Mouse (Mus musculus): ENCODE results near the gene Efhc1. TPM values are rescaled to one million over a fixed set of nuclear protein-coding genes. Genes with fewer than 3 reads are reported as not detected.
A peak's percentile ranks its signal among the peaks of the same experiment; 100 is the strongest.

Gene Efhc1
- 0.78 TPM in 1 of 2 replicates, not detected in the other for polyA plus RNA-seq (2012; ENCODE audit: insufficient read depth, low replicate concordance)

DNA sequence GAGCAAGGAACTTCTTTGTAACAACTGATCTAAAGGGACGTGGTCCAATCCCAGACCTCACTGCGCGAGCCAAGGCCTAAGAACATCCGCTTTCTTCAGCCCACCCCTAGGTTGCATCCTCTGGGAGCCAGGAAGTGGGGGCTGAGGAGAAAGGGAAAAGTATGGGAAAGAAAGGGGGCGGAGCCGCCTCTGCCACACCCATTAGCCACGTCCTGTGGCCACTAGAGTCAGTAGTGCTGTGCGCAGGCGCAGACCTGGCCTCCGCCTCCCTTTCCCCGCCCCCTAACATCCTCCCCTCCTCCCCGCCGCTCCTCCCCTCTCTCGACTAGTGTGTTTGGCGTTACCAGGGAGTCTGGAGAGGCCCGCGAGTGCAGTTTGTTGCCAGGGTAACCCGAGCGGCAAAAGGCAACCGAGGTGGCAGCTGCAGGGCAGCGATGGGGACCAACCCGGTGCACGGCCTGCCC lies at the start of gene Efhc1:
TSS of gene Efhc1 (plus strand) at position 327 of the 464 bp plus-strand sequence.
- Histone ChIP-seq H3K4me1 (peaks cover 16% of the 10 kb centered on the region), H3K27me3 (replicated peaks) (peaks cover 3% of the 10 kb centered on the region), H3K9me3 (peaks cover 2% of the 10 kb centered on the region; the same call in 1 of the 2 replicates), H3K4me3 (replicated peaks) (peak within 1 kb of the TSS; percentile 91), H3K36me3 (replicated peaks; ENCODE audit: low read length) (no peaks in the 10 kb centered on the region)
- TF ChIP-seq FLI1 (IDR thresholded peaks at IDR 0.05; ENCODE audit: low read length) (no peak), GATA1 (IDR thresholded peaks at IDR 0.05; ENCODE audit: borderline replicate concordance, low read length) (no peak)

DNA sequence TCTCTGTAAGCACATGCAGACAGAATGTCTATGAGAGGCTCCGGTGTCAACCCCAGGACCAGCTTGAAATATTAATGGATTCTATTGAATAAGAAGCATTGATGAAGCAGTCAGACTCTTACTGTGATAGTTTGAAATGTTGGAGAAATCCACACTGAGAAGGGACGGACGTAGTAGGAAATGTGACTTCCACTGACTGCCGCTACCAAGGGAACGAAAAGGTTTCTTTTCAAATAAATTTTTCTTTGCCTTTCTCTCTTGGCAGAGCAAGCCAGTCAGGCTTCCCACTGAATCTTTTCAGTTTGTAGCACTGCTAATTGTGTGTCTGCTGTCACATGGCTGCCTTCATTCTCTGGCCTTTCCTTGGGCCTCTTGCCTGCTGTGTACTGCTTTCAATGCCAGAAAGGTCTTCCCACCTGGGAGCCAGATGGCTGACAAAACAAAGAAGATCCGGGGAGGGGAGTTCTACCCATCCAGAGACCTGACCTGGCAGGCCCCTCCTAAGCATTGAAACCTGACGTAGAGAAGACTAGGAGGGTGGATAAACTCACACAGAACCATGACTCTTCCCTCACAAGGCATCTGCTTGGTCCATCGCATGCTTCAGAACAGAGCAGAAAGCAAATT lies 45.8 kb upstream of the Efhc1 start:
- TF ChIP-seq FLI1 (IDR thresholded peaks at IDR 0.05; ENCODE audit: low read length) = no peak
- no peak for TF ChIP-seq GATA1 (IDR thresholded peaks at IDR 0.05; ENCODE audit: borderline replicate concordance, low read length)
- Histone ChIP-seq H3K4me3 (replicated peaks) (no peak overlapping the region), H3K4me1 (no peaks in the 10 kb centered on the region), H3K27me3 (replicated peaks) (no peaks in the 10 kb centered on the region), H3K9me3 (no peaks in the 10 kb centered on the region), H3K36me3 (replicated peaks; ENCODE audit: low read length) (no peaks in the 10 kb centered on the region)

DNA sequence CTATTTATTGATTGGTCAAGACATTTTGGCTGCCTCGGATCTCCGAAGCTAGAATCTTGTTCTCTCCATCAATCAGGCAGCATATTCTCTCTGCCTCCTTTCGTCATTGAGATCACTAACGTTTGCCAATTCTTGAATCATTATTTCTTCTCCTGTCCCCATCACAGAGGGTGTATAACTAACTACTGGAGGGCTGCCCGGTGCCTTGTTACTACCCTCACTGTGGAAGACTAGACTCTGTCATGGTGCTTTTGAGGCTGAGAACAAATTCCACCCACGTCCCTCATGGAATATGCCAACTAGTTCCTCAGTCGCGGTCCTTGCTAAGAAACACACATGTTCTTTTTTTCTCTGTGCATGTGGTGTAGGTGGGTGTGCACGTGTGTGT lies 45.3 kb upstream of the Efhc1 start:
- Histone ChIP-seq H3K4me3 (replicated peaks) (no peak overlapping the region), H3K9me3 (no peaks in the 10 kb centered on the region), H3K4me1 (no peaks in the 10 kb centered on the region; the same call in 1 of the 2 replicates), H3K36me3 (replicated peaks; ENCODE audit: low read length) (no peaks in the 10 kb centered on the region), H3K27me3 (replicated peaks) (no peaks in the 10 kb centered on the region)
- TF ChIP-seq FLI1 (IDR thresholded peaks at IDR 0.05; ENCODE audit: low read length) = no peak
- no peak for TF ChIP-seq GATA1 (IDR thresholded peaks at IDR 0.05; ENCODE audit: borderline replicate concordance, low read length)

DNA sequence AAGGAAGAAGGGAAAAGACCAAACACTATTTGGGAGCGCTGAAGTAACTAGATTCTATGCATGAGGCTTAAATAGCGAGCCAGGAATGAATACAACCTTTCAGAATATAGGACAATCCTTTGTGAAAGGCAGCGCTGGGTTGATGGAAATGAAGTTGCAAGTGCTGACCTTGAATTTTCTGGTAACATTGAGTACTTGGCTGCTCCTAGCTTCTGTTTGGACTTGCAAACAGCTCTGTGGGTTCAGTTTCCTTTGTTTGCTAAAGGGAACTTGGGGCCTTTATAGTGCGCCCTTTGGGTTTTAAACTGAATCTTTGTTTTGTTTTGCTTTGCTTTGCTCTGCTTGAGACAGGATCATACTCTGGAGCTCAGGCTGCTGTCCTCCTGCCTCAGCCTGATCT lies 42.9 kb upstream of the Efhc1 start:
- no peak for TF ChIP-seq FLI1 (IDR thresholded peaks at IDR 0.05; ENCODE audit: low read length)
- TF ChIP-seq GATA1 (IDR thresholded peaks at IDR 0.05; ENCODE audit: borderline replicate concordance, low read length) = no peak
- Histone ChIP-seq H3K9me3 (no peaks in the 10 kb centered on the region), H3K27me3 (replicated peaks) (no peaks in the 10 kb centered on the region), H3K36me3 (replicated peaks; ENCODE audit: low read length) (no peaks in the 10 kb centered on the region), H3K4me1 (peaks cover 9% of the 10 kb centered on the region), H3K4me3 (replicated peaks) (no peak overlapping the region)

DNA sequence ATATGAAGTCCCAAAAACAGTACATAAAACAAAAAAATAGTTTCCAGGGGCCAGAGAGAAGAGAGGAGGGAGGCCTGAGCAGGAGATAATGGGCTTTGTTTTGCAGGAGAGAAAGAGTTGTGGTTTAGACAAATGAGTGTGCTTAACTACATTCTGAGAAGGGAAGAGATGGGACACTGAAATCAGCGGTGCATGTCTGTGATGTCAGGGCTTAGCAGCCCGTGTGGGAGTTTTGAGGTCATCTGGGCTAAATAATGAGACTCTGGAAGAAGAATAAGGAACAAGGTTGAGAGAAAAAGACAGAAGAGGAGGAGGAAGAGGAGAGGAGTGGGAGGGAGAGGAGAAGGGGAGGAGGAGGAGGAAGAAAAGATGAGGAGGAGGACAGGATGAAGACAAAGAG lies 39.3 kb upstream of the Efhc1 start:
- Histone ChIP-seq H3K9me3 (no peaks in the 10 kb centered on the region), H3K27me3 (replicated peaks) (no peaks in the 10 kb centered on the region), H3K4me3 (replicated peaks) (no peak overlapping the region), H3K36me3 (replicated peaks; ENCODE audit: low read length) (no peaks in the 10 kb centered on the region), H3K4me1 (peaks cover 9% of the 10 kb centered on the region)
- TF ChIP-seq FLI1 (IDR thresholded peaks at IDR 0.05; ENCODE audit: low read length) (no peak), GATA1 (IDR thresholded peaks at IDR 0.05; ENCODE audit: borderline replicate concordance, low read length) (no peak)

DNA sequence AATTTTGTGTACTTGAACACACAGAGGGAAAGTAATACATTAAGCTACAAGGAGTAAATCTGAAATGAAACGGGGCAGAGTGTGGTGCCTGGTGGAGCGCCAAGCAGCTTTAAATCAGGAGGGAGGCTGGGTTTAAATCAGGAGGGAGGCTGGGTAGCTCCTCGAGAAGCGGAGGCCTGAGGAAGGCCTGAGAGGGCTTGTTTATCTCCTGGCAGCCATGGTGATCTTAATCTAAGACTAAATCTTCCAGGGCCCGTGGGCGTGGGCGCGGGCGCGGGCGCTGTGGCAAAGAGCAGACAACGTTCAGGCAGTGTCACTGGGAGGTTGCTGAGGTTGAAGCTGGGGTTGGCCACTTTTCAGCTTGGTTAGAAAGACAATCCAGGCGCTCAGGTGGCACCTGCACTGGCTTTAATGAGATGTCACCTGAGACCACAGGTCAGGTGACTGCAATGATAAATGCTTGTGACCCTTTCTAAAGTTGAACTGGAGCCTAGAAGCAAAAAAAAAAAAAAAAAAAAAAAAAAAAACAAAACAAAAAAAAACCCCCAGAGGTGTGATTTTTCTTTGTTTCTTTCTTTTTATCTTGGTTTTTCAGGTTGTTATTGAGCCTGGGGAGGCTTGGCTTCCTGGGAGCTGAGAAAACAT lies 38.8 kb upstream of the Efhc1 start:
- Histone ChIP-seq H3K36me3 (replicated peaks; ENCODE audit: low read length) (no peaks in the 10 kb centered on the region), H3K4me1 (peaks cover 9% of the 10 kb centered on the region), H3K9me3 (no peaks in the 10 kb centered on the region), H3K4me3 (replicated peaks) (peak overlapping the region; percentile 46), H3K27me3 (replicated peaks) (no peaks in the 10 kb centered on the region)
- TF ChIP-seq FLI1 (IDR thresholded peaks at IDR 0.05; ENCODE audit: low read length) = no peak
- TF ChIP-seq GATA1 (IDR thresholded peaks at IDR 0.05; ENCODE audit: borderline replicate concordance, low read length) = no peak

DNA sequence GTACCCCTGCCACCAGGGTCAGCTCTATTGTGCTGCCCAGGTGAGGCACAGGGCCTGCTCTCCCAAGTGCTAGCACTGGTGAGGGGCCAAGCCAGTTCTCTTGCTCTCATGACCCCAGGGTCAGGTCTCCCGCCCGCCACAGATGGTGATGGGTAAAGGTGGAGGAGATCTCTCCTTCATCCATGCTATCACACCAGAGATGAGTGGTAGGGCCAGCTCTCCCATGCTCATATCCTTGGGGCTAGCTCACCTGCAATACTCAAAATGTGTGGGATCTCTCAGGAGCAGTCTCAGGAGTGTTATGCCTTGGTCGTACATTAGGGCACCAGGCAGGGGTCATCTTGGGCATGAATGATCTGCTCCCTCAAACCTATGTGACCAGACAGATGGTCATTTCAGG lies 36.7 kb upstream of the Efhc1 start:
- Histone ChIP-seq H3K9me3 (no peaks in the 10 kb centered on the region), H3K27me3 (replicated peaks) (no peaks in the 10 kb centered on the region)

DNA sequence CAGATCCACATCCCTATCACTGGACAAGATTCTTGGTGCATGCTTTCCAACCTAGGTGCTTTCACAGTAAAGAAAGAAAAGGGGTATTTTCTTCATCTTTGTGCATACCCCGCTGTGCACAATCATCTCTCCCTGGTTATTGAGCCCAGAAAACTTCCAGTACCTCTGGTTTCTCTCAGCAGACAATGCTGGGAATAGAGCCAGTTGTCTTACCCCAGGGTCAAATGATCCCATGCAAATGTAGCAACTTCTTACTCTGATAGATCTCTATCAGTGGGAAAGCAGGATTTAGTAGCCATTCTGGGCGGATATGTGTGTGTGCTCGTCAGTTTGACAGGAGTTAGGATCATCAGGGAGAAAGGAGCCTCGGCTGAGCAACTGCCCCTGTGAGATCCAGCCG lies 35.8 kb upstream of the Efhc1 start:
- Histone ChIP-seq H3K36me3 (replicated peaks; ENCODE audit: low read length) (no peaks in the 10 kb centered on the region), H3K27me3 (replicated peaks) (no peaks in the 10 kb centered on the region), H3K4me1 (peaks cover 9% of the 10 kb centered on the region), H3K9me3 (no peaks in the 10 kb centered on the region), H3K4me3 (replicated peaks) (no peak overlapping the region)
- no peak for TF ChIP-seq GATA1 (IDR thresholded peaks at IDR 0.05; ENCODE audit: borderline replicate concordance, low read length)
- TF ChIP-seq FLI1 (IDR thresholded peaks at IDR 0.05; ENCODE audit: low read length) = no peak

More for the DNA sequence above, 36.7 kb upstream of the Efhc1 start:
- Histone ChIP-seq H3K36me3 (replicated peaks; ENCODE audit: low read length) (no peaks in the 10 kb centered on the region), H3K4me3 (replicated peaks) (no peak overlapping the region), H3K4me1 (peaks cover 9% of the 10 kb centered on the region)
- TF ChIP-seq GATA1 (IDR thresholded peaks at IDR 0.05; ENCODE audit: borderline replicate concordance, low read length) = no peak
- no peak for TF ChIP-seq FLI1 (IDR thresholded peaks at IDR 0.05; ENCODE audit: low read length)

DNA sequence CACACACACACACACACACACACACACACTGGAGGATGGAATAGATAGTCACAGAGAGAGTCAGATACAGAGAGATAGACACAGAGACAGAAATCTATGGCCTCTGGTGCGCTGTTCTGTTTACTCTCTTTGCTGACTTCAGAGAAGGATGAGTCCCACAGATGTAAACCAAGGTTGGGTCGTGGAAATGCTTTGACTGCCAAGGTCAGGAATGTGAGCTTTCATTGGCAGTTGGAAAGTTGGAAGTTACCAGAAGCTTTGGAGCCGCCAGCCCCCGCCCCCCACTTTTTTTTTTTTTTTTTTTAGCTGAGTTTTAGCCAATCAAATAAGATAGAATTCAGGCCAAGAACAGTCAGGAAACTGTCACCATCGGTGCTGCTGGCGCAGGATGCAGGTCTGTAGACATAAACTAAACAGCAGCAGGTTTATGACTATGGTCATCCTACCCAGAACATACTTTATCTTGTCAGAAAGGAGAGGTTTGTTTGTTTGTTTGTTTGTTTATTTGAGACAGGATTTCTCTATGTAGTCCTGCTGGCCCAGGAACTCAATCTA lies 33.9 kb upstream of the Efhc1 start:
- Histone ChIP-seq H3K36me3 (replicated peaks; ENCODE audit: low read length) (no peaks in the 10 kb centered on the region), H3K4me1 (peaks cover 2% of the 10 kb centered on the region), H3K9me3 (no peaks in the 10 kb centered on the region), H3K27me3 (replicated peaks) (no peaks in the 10 kb centered on the region), H3K4me3 (replicated peaks) (no peak overlapping the region)
- TF ChIP-seq GATA1 (IDR thresholded peaks at IDR 0.05; ENCODE audit: borderline replicate concordance, low read length) (no peak), FLI1 (IDR thresholded peaks at IDR 0.05; ENCODE audit: low read length) (no peak)

DNA sequence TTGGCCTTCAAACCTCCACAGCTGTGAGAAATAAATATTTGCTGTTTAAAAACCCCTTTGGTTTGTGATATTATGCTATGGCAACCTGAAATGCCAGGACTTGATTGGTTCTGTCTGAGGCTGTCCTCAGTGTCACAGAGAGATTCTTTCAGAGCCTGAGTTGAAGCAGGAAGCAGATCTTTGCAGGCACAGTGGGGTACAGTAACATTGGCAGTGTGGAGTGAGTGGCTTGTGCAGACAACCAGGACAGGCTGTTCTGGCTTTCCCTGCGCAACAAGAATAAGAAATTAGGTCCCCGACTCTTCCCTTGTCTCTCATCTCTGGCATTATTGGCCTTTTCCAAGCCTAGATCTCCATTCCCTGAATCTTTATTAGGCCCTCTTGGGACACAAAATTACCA lies 31.7 kb upstream of the Efhc1 start:
- H3K27me3 ChIP-seq (replicated peaks) = no peaks in the 10 kb centered on the region
- no peaks in the 10 kb centered on the region for H3K9me3 ChIP-seq
- TF ChIP-seq GATA1 (IDR thresholded peaks at IDR 0.05; ENCODE audit: borderline replicate concordance, low read length) = no peak
- TF ChIP-seq FLI1 (IDR thresholded peaks at IDR 0.05; ENCODE audit: low read length) = no peak
- peaks cover 7% of the 10 kb centered on the region; the same call in 1 of the 2 replicates for H3K4me1 ChIP-seq
- H3K36me3 ChIP-seq (replicated peaks; ENCODE audit: low read length) = no peaks in the 10 kb centered on the region
- no peak overlapping the region for H3K4me3 ChIP-seq (replicated peaks)
